Mouse (Mus musculus) forebrain, embryonic 12.5 days (tissue): ENCODE data around the gene Mdfic. TPM values are rescaled to one million over a fixed set of nuclear protein-coding genes. Genes with fewer than 3 reads are reported as not detected.

Experiments used
- ATAC-seq: fragments of 200-750 bp; cut with Nextera tagmentation; 2 replicates; pipeline ENCODE4 v1.8.0; 2017; ENCODE audit warnings: moderate TSS enrichment; ENCODE audit not compliant: low FRiP score
- H3K27ac ChIP-seq: fragments of 300-500 bp; sonication (generic); 2 replicates; pipeline ENCODE4 v1.5.1; 2016; ENCODE audit warnings: mild to moderate bottlenecking
- H3K27me3 ChIP-seq: fragments of 300-500 bp; sonication (generic); 2 replicates; pipeline ENCODE4 v1.6.1; 2016; ENCODE audit warnings: mild to moderate bottlenecking
- H3K36me3 ChIP-seq: fragments of 300-500 bp; sonication (generic); replicated peaks from 2 replicates; pipeline ENCODE4 v1.6.1; 2016; ENCODE audit warnings: mild to moderate bottlenecking
- H3K4me1 ChIP-seq: fragments of 300-500 bp; sonication (generic); 2 replicates; pipeline ENCODE4 v1.6.1; 2016
- H3K4me2 ChIP-seq: fragments of 300-500 bp; sonication (generic); 2 replicates; pipeline ENCODE4 v1.6.1; 2016; ENCODE audit warnings: mild to moderate bottlenecking, moderate library complexity
- H3K4me3 ChIP-seq: fragments of 300-500 bp; sonication (generic); replicated peaks from 2 replicates; pipeline ENCODE4 v1.5.1; 2016; ENCODE audit warnings: mild to moderate bottlenecking
- H3K9ac ChIP-seq: fragments of 300-500 bp; sonication (generic); 2 replicates; pipeline ENCODE4 v1.6.1; 2016; ENCODE audit warnings: mild to moderate bottlenecking
- H3K9me3 ChIP-seq: fragments of 300-500 bp; sonication (generic); 2 replicates; pipeline ENCODE4 v1.6.1; 2016
- WGBS: fragments of 180-500 bp; shearing (Covaris S2); methylation state at CpG from one replicate; pipeline ENCODE4 v1.1.7; 2016; 5-methylcytosine and 5-hydroxymethylcytosine counted together
- polyA plus RNA-seq: library from polyadenylated mRNA; unstranded; fragments of >200 nt; fragmentation: Nextera tagmentation; extraction: Ambion mirVana; gene quantifications from 2 replicates; pipeline ENCODE4 v1.2.1, GENCODE M21; 2016

Mdfic gene
- polyA plus RNA-seq, 1 experiment from 2014 or later, result 5.2 TPM

DNA sequence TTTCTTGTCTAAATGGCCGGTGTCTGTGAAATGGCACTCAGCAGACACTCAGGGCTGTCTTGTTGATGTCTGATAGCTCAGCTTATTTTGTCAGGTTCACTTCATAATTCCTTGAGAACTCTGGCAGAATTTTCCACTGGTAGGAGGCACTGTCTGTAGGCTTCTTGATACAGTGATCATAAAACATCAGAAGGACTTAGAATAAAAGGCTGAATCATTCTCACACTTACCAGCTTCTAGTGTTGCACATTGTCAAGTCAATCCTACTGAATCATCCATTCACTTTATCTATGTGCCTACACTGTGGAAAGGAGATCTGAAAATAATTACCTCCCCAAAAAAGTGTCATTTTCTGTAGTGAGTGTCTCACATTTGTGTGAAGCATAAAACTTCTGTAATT lies 110.2 kb downstream of the Mdfic start:
- WGBS, result 88% methylated on average over 1 of the region's 1 CpGs
- ATAC-seq, result no peak
- H3K36me3 ChIP-seq, result no peaks in the 10 kb centered on the region
- H3K4me3 ChIP-seq, result no peak overlapping the region
- H3K4me2 ChIP-seq, result no peak overlapping the region
- H3K9ac ChIP-seq, result no peak overlapping the region
- no peak overlapping the region for H3K27ac ChIP-seq
- no peaks in the 10 kb centered on the region for H3K9me3 ChIP-seq
- no peaks in the 10 kb centered on the region for H3K4me1 ChIP-seq
- no peaks in the 10 kb centered on the region for H3K27me3 ChIP-seq

DNA sequence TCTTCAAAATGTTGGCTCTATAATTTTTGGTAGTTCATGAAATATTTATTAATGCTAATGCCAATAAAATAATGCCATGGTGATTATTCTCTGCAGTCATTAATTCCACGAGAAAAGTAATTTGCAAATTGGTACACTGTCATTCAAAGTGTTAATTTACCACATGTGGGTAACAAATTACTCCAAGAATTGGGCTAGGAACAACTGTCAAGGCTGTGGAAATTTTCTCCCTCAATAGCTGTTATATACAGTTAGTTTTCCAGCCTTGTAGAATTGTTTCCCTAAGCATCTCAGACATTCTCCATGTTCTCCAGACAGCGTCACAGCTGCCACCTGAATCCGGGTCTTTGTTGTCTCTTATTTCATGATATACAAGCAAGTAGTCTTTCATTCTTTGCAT lies 117.2 kb downstream of the Mdfic start:
- H3K9me3 ChIP-seq, result no peaks in the 10 kb centered on the region
- no peak overlapping the region for H3K27ac ChIP-seq
- H3K4me2 ChIP-seq, result no peak overlapping the region
- H3K4me3 ChIP-seq, result no peak overlapping the region
- WGBS, result 68% methylated on average over 3 of the region's 3 CpGs
- no peaks in the 10 kb centered on the region for H3K4me1 ChIP-seq
- no peak overlapping the region for H3K9ac ChIP-seq
- H3K27me3 ChIP-seq, result no peaks in the 10 kb centered on the region
- ATAC-seq, result no peak
- no peaks in the 10 kb centered on the region for H3K36me3 ChIP-seq

DNA sequence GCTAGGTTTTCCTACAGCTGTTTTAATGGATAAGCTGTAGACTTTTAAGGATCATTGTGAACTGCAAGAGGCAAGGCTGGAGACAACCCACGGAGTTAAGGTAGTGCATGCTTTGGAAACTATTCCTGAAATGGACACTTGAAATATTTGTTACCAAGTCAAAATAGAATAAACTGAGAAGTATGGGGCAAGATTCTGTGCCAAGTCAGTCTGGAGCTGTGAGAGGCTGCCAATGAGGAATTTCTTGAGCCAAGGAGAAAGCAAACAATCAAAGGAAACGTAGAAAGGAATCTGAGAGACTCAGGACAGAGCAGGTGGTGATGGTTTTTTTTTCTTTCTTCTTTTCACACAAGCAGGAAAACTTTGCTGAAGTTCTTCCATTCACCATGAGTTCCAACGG lies 119.4 kb downstream of the Mdfic start:
- Histone ChIP-seq H3K4me3 (no peak overlapping the region), H3K27ac (no peak overlapping the region), H3K27me3 (no peaks in the 10 kb centered on the region), H3K36me3 (no peaks in the 10 kb centered on the region), H3K4me1 (no peaks in the 10 kb centered on the region), H3K4me2 (no peak overlapping the region), H3K9ac (no peak overlapping the region), H3K9me3 (no peaks in the 10 kb centered on the region)
- no peak for ATAC-seq
- 81% methylated on average over 3 of the region's 3 CpGs for WGBS

GRCm38 (mm10) chr6:15840429-15840828 lies 120.0 kb downstream of the Mdfic start:
- H3K4me3 ChIP-seq, result no peak overlapping the region
- WGBS, result 84% methylated on average over 2 of the region's 2 CpGs
- no peaks in the 10 kb centered on the region for H3K9me3 ChIP-seq
- H3K27me3 ChIP-seq, result no peaks in the 10 kb centered on the region
- no peak for ATAC-seq
- H3K4me2 ChIP-seq, result no peak overlapping the region
- H3K4me1 ChIP-seq, result no peaks in the 10 kb centered on the region
- H3K27ac ChIP-seq, result no peak overlapping the region
- H3K36me3 ChIP-seq, result no peaks in the 10 kb centered on the region
- H3K9ac ChIP-seq, result no peak overlapping the region

GRCm38 (mm10) chr6:15841476-15842209 lies 121.2 kb downstream of the Mdfic start:
- WGBS, result 72% methylated on average over 5 of the region's 5 CpGs
- Histone ChIP-seq H3K4me2 (no peak overlapping the region), H3K9me3 (no peaks in the 10 kb centered on the region), H3K27ac (no peak overlapping the region), H3K27me3 (no peaks in the 10 kb centered on the region), H3K4me1 (no peaks in the 10 kb centered on the region), H3K36me3 (no peaks in the 10 kb centered on the region), H3K9ac (no peak overlapping the region), H3K4me3 (no peak overlapping the region)
- no peak for ATAC-seq

GRCm38 (mm10) chr6:15843295-15843694 lies 122.8 kb downstream of the Mdfic start:
- Histone ChIP-seq H3K9ac (no peak overlapping the region), H3K27me3 (no peaks in the 10 kb centered on the region), H3K4me1 (no peaks in the 10 kb centered on the region), H3K4me2 (no peak overlapping the region), H3K4me3 (no peak overlapping the region), H3K27ac (no peak overlapping the region), H3K9me3 (no peaks in the 10 kb centered on the region), H3K36me3 (no peaks in the 10 kb centered on the region)
- ATAC-seq, result no peak
- 93% methylated on average over 3 of the region's 3 CpGs for WGBS

GRCm38 (mm10) chr6:15845711-15846342 lies 125.4 kb downstream of the Mdfic start:
- Histone ChIP-seq H3K27ac (no peak overlapping the region), H3K4me1 (no peaks in the 10 kb centered on the region), H3K27me3 (no peaks in the 10 kb centered on the region), H3K4me2 (no peak overlapping the region), H3K36me3 (no peaks in the 10 kb centered on the region), H3K4me3 (no peak overlapping the region), H3K9me3 (no peaks in the 10 kb centered on the region), H3K9ac (no peak overlapping the region)
- 70% methylated on average over 2 of the region's 2 CpGs for WGBS
- ATAC-seq, result no peak
